Mouse (Mus musculus): ENCODE results near the gene Nrcam.

Nrcam gene

DNA sequence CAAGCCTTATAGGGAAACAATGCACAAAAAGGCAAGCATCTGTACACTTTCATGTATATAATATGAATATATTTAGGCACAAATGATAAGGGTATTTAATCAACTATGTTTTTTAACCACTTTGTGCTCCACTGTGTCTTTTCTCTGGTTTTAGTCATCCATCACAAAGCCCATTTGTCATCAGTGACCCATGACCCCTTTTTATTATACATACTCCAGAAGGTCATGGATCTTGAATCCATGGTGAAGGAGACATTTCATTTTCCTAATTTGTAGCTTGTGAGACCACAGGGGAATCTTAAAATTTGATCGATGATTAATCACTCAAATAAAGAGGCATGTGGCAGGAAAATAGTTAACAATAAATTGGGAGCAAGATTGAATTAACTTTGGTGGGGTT, 29.2 kb downstream of the Nrcam start:
- DNase-seq (ENCODE audit: low spot score in 2 of 2) = no peak

DNA sequence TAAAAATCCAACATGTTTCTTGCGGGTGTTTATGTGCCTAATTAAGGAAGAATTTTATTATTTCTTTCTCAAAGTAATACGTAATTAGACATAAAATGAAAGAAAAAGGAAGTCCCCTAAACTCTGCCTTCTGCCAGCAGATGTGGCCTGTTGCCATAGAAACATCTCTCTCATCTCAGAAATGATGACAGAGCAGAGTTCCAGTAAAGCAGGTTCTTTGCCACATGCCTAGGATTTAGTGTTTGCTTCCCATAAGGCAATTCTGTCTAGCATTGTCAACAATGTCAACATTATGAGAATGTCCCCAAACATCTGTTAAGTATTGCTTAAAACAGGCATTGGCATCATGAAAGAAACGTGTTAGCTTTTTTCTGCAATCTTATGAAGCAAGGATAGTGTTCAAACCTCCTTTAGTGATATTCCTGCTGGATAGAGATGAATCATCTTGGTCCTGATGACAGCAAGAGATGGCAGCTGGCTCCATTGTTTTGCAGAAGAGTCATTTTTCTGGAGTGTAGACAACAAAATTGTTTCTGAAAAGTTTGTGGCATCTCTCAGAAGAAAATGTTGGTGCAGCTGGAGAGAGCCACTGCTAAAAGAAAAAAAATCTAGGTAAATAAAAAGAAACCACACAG, 42.5 kb downstream of the Nrcam start:
- DNase-seq (ENCODE audit: low spot score in 2 of 2) = no peak

DNA sequence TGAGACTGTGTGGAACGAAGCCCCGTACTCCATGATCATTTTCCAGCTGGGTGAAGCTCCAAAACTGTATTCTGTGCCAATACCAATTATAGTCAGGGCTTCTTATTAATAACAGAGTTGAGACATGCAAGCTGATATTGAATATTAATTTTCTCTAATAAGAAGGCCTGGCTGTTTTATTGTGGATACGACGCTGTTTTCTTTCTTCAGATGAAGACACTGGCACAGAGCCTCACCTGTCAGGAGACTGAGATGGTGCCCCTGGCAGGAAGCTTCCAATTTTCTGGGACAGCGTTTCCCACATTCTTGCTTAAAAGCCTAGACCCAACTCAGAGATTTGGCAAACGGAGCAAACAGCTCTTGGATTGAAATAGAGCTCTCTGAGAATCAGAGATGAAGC, 47.3 kb downstream of the Nrcam start:
- no peak for DNase-seq (ENCODE audit: low spot score in 2 of 2)

DNA sequence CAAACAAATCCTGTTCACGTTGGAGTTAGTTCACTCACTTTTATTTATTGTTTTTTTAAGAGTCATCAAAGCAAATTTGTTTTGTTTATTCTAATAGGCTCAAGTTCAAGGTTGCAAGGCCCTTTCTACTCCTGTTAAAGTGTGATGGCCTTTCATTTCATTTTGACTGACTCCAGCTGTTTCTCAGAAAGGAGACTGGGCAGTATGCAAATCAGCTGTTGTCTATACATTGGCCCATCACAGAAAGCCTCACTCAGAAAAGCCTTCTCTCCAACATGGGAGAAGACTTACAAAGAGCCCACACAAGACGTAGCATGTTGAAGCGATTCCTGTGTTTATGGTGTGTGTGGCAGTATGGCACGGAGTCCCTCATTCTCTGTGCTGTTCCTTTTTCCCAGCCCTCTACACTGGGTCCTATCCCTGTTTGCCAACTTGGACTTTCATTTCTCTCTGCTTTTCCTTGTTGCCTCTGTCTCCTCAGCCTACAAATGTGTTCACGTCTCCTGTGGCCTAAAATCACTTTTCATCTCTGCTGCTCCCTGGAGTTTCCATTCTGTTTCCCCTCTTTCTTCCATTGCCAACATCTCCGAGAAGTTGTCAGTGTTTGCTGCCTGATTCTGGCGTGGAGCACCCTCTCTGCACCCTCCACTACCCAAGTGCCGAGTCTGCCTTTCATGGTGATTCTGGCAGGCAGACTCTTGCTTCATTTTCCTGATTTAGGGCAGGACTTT, 49.9 kb downstream of the Nrcam start:
- no peak for DNase-seq (ENCODE audit: low spot score in 2 of 2)

DNA sequence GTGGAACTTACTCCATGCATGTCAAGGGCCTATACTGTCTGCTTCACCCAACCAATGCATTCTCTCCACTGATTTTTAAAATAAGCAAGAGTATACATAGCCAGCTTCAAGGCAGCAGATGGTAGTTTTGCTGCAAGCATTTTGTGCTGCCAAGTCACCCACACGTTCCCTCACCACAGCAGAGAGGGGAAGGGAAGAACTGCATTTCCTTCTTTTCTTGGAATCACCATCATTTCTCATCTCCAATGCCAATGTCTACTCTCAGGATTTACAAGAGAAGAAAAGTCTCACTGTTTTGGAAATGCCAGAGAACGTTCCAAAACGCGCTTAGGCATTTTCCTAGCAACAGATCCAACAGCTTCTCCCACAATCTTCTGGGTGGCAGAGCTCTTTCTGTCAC, 52.1 kb downstream of the Nrcam start:
- no peak for DNase-seq (ENCODE audit: low spot score in 2 of 2)

DNA sequence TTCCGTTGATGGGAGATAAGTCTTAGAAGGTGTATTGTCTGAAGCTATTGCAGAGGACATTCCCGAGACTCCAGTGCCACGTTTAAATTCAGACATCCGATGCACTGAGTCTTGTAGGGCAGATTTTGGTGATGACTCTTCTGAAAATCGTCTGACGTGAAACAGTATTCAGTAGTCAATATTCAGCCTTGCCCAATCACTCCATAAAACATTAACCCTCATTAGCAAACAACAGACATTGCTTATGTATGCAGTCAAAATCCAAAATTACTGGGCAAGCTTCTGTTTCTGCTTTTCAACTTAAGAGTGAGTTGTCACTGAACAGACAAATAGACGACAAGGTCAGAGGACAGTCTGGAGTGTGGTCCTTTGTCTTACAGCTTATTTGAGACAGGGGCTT, 57.7 kb downstream of the Nrcam start:
- no peak for DNase-seq (ENCODE audit: low spot score in 2 of 2)

DNA sequence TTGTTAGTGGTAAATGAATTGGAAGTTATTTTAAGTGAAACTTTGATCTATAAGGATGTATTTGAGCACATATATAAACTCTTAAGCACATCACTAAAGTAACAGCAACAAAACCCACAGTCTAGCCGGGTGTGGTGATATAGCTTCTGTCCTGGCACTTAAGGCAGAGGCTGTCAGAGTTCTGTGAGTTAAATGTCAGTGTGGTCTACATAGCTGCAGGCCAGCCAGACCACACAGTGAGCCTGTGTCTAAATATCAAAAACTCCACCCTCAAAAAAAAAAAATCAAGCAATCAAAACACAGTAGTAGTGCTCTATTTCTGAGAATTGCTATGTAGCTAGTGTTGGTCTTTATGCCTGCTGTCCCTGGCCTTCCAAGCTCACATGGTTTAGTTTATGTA, 59.5 kb downstream of the Nrcam start:
- DNase-seq (ENCODE audit: low spot score in 2 of 2) = no peak

DNA sequence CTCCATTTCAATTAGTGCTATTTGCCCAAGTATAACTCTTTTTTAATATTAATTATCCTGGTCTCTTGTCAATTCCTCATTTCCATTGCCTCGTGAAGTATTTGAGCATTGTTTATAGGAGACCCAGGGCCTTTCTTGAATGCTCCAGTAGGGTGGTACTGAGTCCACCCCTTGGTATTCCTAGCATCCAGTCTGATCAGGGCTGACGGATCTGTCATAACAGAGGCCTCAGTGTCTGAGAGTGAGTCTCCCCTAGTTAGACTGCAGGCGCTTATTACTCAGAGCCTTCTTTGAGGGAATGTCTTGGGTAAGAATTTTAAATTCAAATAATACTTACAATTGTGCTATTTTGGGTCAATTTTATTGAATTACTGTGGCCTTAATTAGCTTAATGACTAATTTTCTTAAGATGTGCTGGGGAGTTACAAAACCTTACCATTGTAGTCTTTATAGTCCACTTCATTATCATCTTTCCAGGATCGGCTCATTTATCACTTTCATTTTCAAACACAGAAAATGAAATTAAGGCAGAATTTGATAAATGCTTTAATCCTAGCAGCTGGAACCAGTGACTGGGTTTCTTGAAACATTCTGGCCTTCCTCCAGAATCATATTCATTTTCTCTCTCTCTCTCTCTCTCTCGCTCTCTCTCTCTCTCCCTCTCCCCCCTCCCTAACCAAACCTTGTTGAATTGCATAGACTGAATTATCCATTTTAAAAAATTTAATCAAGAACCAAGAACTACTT, 61.9 kb downstream of the Nrcam start:
- no peak for DNase-seq (ENCODE audit: low spot score in 2 of 2)

DNA sequence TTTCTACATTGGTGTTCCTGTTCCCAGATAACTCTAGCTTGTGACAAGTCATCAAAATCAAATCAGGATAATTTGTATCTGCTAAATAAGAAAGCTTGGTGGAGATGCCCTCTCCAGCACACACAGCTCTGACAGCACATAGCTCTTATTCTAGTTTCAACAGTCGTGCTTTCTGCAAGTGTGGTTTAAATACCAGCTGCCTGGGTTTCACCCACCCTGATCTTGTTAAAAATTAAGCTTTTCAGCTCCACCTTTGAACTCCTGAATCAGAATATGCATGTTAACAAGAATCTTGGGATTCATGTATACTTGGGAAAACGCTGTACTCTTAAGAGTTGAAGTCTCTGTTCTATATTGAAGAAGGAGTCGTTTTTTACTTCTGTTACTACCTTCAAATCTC, 66.2 kb downstream of the Nrcam start:
- no peak for DNase-seq (ENCODE audit: low spot score in 2 of 2)

DNA sequence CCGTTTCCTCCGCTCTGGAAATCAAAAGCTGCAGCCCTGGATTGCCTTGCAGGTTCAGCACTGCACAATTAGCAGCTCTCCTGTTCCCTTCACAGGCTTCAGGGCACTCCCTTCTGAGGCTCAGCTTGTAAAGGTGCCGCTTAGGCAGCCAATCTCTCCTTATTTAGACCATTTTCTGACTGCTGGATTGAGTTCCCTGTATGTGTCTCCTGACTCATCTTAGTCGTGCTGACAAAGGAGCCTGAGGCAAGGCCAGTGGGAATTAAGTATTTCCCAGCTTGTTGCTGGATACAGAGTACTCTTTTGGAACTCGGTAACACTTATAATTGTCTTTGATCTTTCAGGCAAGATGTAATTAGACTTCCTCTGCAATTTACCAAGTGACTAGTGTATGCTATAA, 69.1 kb downstream of the Nrcam start:
- DNase-seq (ENCODE audit: low spot score in 2 of 2) = no peak

DNA sequence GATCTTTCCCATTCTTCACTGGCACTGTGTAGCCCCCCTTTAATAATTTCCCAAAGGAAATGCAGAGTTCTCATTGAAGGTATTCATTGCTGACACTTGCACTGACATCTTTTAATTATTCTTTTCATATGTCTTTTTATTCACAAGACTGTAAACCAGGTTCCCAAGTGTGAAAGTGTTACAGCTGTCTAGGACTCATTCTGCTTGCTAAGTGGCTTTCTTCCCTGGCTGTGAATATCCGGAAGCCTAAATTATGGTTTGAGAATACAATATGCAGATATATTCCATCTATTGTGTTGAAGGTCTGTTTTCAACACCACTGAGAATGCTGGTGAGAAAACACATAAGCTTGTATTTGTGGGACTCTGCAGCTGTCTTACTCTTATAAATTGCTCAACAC, 73.4 kb downstream of the Nrcam start:
- DNase-seq (ENCODE audit: low spot score in 2 of 2) = no peak

DNA sequence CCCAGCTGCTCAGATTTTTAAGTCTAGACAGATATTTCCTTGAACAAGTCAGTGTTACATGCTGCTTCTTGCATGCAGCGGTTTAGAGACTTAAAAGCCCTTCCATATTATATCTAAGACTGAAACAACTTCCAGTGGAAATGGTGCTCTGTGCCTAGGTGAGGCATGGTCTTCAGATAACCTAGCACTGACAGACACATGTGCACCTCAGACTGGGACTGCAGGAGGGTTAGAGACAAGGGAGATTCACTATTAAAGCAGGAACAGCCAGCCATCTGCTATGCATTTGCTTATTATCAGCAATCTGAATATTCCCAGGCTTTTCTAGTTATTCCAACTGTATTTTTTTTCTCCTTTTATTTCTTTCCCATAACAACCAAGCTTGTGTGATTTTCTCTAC, 74.6 kb downstream of the Nrcam start:
- no peak for DNase-seq (ENCODE audit: low spot score in 2 of 2)

DNA sequence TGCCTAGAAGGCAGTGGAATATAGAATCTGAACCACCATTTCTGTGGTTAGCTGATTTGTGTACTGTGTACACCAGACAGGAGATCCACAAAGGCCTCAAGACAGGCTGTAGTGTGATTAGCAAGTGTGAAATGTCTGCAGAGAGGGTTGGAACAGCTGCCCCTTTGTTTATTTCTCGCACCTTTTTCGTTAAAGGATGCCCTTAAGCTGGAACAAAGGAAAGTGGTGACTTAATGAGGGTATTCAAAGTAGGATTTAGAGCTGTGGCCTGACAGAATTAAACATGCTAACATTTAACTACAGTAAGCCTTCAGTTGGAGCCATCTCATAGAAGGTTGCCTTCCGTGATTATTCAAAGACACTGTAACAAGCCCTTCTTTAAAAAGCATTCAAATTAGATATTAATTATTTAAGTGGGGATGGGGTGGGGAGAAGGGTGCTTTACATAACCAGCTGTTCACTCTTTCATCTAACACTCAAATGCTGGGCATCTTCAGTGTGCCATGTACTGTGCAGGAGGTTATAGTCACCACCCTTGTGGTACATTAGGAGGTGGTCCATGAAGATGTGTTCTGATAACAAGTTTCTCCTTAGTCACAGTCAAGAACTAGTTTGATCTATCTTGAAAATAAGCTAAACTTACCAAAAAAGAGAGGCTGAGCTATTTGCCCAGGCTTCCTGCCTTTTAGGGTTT, 75.2 kb downstream of the Nrcam start:
- DNase-seq (ENCODE audit: low spot score in 2 of 2) = no peak

DNA sequence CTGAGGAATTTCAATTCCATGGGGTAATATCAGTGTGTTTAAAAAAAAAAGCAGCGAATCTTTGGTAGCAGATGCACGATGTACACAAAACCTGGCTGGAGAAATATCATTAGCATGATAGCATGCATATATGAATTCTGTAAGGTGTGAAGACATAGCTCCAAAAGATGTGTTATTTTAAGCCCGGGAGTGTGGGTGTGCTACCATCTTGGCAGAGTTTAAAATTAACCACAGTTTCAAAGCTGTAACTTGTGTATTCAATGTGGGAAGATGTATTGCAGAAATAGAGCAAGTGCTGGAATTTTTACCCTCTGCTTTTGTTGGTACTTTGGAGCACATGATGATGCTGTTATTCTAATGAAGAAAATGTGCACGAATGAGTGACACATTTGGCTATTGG, 81.1 kb downstream of the Nrcam start:
- no peak for DNase-seq (ENCODE audit: low spot score in 2 of 2)

DNA sequence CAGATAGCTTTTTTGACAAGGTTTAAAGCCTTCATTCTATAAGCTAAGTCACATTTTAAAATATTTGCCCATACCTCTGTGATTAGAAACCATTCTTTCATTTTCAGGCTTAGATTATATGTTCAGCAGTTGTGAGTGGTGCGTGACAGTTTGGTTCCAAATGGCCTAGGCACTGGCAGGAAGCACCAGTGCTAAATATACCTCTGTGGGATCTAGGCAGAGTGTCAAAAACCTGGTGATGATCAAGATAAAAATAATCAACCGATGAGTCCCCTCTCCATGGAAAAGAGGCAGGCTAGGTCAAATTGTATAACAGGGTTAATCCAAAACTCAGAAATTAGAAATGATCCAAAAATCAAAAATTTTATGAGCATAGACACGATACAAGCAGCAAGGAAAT, 82.3 kb downstream of the Nrcam start:
- no peak for DNase-seq (ENCODE audit: low spot score in 2 of 2)

DNA sequence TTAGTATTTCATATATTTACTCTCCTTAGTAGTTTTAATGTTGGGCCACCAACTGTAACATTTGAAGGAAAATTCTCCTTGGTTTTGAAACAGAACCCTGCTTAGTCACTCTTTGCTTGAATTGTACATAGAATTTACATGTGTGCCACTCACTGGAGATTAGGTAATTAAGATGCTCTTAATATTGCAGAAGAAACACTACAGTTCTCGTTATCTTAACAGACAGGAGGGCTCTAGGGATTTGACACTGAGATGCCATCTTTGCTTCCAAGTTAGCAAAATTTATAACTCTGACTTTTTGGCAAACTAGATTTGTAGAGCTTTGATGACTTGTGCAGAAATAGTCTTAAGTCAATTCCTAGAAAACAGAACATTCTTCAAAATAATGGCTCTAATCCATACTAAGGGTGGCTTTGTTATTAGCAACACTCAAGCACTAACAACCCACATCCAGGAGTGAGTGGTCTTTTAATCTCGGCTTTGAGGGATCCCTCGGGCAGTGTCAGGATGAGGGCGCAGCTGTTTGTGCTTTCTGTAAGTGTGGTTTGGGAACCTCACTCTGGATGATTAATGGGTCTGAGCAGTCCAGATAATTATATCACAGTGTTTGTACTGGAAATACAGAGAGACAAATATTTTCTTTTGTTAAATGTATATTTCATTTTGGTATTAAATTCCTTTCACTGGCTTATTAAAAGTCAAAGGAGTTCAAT, 93.6 kb downstream of the Nrcam start:
- DNase-seq (ENCODE audit: low spot score in 2 of 2) = no peak

DNA sequence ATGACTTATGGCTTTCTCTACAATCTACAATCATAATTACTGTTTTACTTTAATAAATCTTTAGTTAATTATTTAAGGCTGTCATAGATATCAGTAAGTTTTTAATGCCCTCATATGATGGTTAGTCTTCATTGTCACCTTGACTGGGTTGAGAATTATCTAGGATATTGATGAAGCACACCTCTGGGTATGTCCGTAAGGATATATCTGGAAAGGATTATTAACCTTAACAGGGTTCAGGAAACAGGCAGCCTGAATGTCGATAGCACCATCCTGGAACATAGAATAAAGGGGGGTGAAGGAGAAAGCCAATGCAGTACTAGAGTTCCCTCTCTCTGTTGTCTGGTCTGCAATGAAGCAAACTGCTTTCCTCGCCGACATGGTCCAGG, 94.2 kb downstream of the Nrcam start:
- DNase-seq (ENCODE audit: low spot score in 2 of 2) = no peak

DNA sequence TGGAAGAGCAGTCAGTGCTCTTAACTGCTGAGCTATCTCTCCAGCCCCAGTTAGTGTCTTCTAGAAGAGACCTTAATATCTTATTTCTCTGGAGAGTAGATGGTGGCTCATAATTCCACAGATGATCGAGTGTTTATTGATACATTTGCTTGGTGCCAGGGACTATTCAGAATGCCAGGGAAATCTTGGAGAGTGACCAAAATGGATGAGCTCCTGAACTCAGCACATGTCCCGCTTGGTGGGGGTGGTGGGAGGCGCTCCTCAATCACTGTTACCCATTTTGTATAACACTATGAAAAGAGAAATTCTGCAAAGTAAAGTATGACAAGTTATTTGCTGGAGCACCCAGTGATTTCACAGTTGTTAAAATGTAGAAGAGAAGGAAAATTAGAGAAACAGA, 95.3 kb downstream of the Nrcam start:
- DNase-seq (ENCODE audit: low spot score in 2 of 2) = no peak

DNA sequence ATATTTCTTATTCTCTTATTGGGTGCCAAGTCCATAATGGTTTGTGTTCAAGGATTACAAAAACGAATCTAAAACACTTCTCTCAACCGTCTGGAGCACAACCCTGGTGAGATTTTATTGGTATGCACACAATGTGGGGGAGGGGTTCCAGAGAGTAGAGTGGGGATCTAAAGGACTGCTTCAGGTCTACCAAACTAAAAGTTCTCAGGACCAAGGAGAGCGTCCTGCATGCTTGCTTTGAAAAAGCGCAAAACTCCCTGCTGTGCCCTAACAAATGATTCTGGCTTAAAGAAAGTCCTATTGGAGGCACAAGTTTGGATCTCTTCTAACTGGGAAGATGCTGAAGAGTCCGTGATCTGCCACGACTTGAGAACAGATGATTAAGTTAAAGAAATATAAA, 96.4 kb downstream of the Nrcam start:
- DNase-seq (ENCODE audit: low spot score in 2 of 2) = no peak

DNA sequence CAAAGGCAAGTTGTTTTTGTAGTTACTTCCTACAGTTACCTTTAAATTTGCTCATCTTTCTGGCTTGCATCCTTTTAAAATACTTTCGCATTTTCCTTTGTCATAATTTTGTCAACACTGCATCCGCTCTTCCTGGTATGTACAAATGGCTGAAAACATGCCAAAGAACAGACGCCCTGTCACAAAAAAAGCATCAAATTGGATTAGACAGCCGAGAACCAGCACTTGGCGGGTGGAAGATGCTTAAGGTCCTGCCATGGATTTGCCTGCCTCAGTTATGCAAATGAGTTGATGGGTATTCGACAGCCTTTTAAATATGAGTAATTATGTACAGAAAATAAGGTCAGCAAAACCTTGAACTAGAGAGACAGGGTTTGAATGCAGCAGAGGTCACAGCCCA, 101.7 kb downstream of the Nrcam start:
- DNase-seq (ENCODE audit: low spot score in 2 of 2) = no peak

DNA sequence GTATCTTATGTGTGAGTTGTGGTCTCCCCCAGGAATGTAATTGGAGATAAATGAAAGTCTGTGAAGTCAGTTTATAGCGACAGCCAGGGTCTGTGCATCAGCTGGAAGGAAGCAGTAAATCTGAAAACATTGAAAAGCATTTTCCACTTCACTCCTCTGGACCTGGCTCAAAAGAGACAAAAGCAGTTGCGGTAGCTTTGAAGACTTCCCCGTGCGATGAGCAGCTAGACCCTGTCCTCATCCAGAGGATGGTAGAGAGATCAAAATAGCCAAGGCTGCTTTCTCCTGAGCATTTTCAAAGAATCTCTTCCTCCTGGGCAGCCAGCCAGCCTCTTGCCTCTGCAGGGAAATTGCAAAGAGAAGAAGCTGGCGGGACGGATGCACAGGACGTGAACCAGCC, 102.3 kb downstream of the Nrcam start:
- no peak for DNase-seq (ENCODE audit: low spot score in 2 of 2)

DNA sequence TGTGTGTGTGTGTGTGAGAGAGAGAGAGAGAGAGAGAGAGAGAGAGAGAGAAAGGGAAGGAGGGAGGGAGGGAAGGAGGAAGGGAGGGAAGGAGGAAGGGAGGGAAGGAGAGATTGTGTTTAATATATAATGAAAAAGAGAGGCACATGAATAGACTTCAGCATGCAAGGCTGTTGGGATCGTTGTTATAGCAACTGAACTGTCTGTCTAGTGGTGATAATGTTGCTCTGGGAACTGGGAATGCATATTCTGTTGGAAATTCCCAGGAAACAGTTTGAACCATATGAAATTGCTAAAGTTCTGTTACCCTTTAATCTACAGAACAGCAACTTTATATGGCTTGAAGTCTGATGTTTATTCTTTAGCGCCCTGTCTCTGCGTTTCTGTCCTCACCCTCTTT, 104.0 kb downstream of the Nrcam start:
- no peak for DNase-seq (ENCODE audit: low spot score in 2 of 2)

Data from urinary bladder, postnatal 4 days (tissue).